Mouse (Mus musculus): ENCODE measurements around the gene Mthfd1l.
A peak's percentile ranks its signal among the peaks of the same experiment; 100 is the strongest.

The Mthfd1l gene

GRCm38 (mm10) chr10:3972981-3973588 lies at the start of gene Mthfd1l:
Mthfd1l (plus strand) TSS chr10:3973118.
- DNase-seq (ENCODE audit: low read depth, low spot score), result peak; percentile 88

GRCm38 (mm10) chr10:3928008-3928545 lies 44.8 kb upstream of the Mthfd1l start:
- DNase-seq (ENCODE audit: low read depth, low spot score), result no peak

GRCm38 (mm10) chr10:3931831-3932230 lies 41.1 kb upstream of the Mthfd1l start:
- no peak for DNase-seq (ENCODE audit: low read depth, low spot score)

GRCm38 (mm10) chr10:3933311-3933940 lies 39.5 kb upstream of the Mthfd1l start:
- DNase-seq (ENCODE audit: low read depth, low spot score), result no peak

- no peak for DNase-seq (ENCODE audit: low read depth, low spot score)
These were observed 36.1 kb upstream of the Mthfd1l start for GRCm38 (mm10) chr10:3936864-3937263.

DNA sequence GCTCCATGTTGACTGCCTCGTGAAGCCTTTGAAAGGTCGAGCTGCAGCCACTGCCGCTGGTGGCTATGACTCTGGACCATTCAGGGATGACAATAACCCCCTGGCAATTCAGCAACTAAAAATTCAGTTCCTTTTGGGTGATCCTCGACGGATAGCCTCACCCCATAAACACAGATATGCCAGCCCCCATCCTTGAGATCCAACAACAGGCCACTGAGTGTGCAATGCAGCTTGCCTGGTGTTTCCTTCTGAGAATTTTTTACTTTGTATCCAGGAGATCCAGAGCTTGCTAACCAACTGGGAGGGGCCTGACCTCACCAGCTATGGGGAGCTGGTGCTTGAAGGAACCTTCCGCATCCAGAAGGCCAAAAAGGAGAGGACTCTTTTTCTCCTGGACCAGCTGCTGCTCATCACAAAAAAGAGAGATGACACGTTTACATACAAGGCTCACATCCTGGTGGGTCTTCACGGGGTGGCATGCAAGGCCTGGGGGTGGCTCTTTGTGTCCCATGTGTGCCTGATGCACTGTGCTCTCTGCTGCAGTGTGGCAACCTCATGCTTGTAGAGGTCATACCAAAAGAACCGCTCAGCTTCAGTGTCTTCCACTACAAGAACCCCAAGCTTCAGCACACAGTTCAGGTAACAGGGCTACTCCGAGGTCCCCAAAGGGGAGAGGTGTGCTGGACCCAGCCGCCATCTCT lies 32.9 kb upstream of the Mthfd1l start:
- no peak for DNase-seq (ENCODE audit: low read depth, low spot score)

DNA sequence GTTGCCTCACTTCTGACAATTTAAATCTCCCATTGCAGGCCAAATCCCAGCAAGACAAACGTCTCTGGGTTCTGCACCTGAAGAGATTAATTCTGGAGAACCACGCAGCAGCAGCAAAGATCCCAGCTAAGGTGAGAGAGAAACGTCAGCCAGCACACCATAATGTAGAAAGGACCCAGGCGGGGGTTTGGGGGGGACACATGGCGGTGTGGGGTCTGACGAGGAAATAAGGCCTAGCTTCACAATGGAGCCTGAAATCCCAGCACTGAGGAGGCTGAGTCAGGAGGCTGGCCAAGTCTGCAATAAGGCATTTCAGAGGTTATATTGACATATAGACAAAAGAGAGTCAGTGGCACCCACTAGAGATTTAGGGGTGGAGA lies 32.3 kb upstream of the Mthfd1l start:
- no peak for DNase-seq (ENCODE audit: low read depth, low spot score)

- DNase-seq (ENCODE audit: low read depth, low spot score), result peak; percentile 52
These were observed 31.7 kb upstream of the Mthfd1l start for GRCm38 (mm10) chr10:3941054-3941757.

DNA sequence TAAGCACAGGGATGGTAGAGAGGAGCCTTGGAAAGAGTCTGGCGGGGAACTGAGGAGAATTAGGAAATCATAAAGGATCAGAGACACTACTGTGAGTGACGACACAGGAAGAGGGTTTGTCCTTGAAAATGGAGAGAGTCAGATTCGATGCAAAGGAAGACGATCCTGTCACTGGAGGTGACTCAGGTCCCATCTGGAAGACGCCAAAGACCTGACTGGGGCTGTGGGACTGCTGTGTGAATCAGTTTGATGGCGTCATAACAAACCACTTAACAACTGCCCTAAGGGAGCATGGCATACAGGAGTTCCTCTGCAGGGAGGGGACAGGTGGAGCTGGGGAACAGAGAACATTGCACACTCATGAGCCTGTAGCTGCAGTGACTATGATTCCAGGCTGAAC lies 30.6 kb upstream of the Mthfd1l start:
- no peak for DNase-seq (ENCODE audit: low read depth, low spot score)

DNA sequence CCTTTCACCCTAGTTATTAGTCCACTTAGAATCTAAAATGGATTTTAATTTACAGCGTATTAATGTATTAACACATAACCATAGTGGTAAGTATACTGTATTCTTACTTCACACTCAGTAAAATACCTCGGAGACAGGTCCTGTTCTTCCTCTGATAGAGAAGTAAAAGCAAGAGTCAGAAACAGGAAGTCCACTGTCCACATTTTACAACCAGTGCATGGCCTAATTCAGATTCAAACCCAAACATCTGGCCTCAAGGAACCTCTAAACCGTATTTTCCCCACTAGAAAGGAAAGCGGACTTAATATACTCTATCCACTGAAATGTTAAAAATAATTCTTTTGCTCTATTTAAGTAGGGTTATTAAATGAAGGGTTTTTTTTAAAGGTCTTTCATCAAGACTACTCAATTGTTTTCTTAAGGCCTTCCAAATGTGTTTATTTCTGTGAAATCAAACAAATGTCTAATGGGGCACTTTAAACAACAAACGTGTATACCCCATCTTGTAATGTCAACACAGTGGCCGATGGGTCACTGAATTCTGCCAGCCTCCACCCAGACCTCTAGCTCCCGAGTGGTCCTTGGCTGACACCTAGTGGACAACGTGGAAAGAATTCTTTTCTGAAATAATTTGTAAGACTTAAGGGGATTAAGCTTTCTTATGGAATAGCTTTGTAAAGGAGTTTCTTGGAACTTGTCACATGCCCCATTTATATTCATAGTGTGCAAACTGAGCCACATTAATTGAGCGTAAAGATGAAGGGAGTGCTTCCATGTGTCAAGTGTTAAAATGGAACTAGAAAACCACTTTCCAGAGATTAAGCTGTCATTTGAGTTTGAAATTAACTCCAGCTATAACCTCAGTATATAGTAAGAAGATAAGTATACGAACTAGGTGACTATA lies 29.2 kb upstream of the Mthfd1l start:
- peak; percentile 85 for DNase-seq (ENCODE audit: low read depth, low spot score)

DNA sequence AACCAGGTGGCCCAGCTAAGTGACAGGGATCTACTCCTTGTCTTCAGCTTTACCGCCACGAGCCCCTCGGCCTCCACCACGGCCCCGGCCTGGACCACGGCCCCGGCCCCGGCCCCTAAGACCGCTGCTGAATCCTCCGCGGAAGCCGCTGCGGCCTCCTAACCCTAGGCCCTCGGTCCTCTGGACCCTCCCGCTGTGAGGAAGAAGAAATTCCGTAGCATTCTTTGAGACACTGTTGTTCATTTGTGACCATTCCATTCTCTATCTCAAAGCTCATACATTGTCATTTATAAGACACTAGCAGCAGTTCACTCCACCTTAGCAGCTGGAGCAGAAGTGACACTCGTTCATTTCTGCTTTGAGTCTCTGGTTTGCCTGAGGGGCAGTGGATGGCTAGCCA lies 26.0 kb upstream of the Mthfd1l start:
- DNase-seq (ENCODE audit: low read depth, low spot score), result no peak

DNA sequence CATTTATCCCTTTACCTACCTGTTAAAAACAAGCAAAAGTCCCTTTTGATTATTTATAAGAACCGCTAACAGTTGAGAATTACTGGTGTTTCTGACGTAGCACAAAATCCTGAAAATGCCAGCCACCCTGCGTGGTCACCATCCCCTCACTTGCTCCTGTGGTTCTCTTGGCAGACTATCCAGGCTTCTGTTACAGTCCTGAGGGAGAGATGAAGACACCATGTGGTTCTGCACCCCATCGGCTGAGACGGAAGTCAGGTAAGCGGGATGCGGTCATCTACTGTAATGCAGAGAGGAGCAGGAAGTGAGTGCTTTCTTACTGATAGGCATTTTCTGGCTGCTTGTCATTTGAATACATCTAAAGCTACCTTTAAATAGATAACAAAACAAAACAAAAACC lies 25.6 kb upstream of the Mthfd1l start:
- no peak for DNase-seq (ENCODE audit: low read depth, low spot score)

DNA sequence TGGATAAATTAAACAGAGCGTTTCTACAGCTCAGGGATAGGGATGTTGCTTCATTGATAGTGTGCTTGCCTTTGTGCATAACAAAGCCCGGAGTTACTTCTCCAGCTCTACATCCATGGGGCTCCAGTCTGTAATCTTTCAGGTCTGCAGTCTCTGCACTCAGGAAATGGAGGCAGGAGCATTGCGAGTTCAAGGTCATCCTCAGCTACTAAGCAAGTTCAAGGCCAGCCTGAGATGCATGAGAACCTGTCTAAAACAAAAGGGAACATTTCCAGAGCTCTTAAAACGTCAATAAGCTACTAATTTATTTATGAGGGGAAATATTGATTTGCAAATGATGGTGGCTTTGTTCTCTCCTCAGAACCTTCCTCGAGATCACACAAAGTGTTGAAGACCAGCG lies 23.6 kb upstream of the Mthfd1l start:
- DNase-seq (ENCODE audit: low read depth, low spot score), result no peak

- DNase-seq (ENCODE audit: low read depth, low spot score), result no peak
These were observed 16.4 kb upstream of the Mthfd1l start for GRCm38 (mm10) chr10:3956471-3956870.

DNA sequence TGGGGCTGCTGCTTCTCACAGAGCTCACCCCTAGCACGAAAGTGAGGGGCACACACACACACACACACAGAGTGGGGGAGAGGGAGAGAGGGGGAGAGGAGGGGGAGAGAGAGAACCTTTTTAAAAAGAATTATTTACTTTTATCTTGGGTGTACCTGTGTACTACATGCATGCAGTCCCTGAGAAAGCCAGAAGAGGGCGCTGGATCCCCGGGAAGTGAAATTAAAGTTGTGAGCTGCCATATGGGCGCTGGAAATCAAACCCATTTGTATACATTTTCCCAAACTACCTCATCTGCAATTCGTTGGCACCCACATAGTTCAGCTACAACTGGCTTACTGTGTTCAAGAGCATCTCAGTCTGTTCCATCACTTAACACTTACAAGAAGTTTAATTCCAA lies 14.3 kb upstream of the Mthfd1l start:
- no peak for DNase-seq (ENCODE audit: low read depth, low spot score)

GRCm38 (mm10) chr10:3969026-3969425 lies 3.9 kb upstream of the Mthfd1l start:
- DNase-seq (ENCODE audit: low read depth, low spot score), result peak; percentile 55

GRCm38 (mm10) chr10:3972237-3972636 lies 681 bp upstream of the Mthfd1l start:
- DNase-seq (ENCODE audit: low read depth, low spot score), result no peak

DNA sequence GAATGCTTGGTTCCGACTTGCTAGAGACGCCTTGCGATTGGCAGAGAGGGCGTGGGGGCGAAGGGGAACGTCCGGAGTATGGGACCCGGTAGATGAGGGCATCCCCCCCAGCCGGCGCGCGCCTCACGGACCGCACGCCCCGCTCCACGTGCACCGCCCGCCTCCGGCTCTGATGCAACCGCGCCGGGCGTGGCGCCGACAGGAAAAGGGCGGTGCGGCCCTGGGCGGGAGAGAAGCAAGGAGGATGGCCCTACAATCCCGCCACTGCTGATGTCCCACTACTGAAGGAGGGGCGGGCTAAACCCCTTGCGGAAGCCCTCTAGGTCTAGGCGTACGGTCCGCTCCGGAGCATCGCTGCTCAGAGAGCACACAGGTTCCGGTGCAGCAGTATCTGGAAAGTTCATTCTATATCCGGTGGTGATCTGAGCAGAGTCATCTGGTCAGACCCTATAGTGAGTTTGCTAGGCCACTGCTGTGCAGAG lies 712 bp downstream of the Mthfd1l start:
- peak; percentile 88 for DNase-seq (ENCODE audit: low read depth, low spot score)

- no peak for DNase-seq (ENCODE audit: low read depth, low spot score)
These were observed 1.5 kb downstream of the Mthfd1l start for GRCm38 (mm10) chr10:3974380-3974779.

DNA sequence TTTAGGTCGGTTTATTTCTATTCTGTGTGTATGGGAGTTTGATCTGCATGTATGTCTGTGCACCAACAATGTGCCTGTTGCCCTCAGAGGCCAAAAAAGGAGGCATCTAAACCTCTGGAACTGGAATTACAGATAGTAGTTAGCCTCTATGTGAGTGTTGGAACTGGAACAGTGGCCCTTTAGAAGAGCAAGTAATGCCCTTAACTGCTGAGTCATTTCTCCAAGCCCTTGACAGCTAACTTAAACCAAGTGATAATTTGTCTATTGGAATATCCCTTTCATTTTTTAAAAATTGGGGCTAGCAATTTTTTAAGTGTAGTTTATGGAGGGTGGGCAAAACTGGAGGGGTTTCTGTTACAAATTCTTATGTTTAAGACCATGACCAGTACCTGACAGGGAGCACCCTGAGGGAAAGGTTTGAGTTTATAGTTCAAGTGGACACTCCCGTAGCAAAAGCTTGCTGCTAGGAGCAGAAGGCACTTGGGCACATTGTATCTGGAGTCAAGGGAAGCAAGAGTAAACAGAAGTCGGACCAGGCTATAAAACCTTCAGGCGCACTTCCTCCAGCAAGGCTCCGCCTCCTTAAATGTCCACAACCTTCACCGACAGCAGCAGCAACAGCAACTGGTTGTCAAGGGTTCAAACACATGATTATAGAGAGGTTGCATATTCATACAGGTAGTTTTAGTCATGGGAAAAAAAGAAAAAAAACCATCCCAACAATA lies 3.1 kb downstream of the Mthfd1l start:
- DNase-seq (ENCODE audit: low read depth, low spot score), result no peak
